Mouse (Mus musculus) lung, adult 2 months (tissue): ENCODE measurements around the gene Cul3. TPM values are rescaled to one million over a fixed set of nuclear protein-coding genes. Genes with fewer than 3 reads are reported as not detected.

Source experiments
- DNase-seq: peaks from one replicate; pipeline ENCODE4 v3.0.0; 2022
- H3K4me1 ChIP-seq: fragments of 200-500 bp; 2 replicates; pipeline ENCODE4 v1.6.1; 2011; ENCODE audit warnings: low read length; ENCODE audit not compliant: control insufficient read depth, insufficient read depth
- H3K4me3 ChIP-seq: fragments of 200-500 bp; replicated peaks from 2 replicates; pipeline ENCODE3; 2011; ENCODE audit warnings: low read depth, mild to moderate bottlenecking, control low read depth, low read length; ENCODE audit errors: extremely low read depth
- CTCF ChIP-seq: fragments of 200-500 bp; IDR thresholded peaks from 2 replicates; pipeline ENCODE4 v1.5.1; 2011; ENCODE audit warnings: mild to moderate bottlenecking, low read length, control low read depth; ENCODE audit not compliant: insufficient read depth
- POLR2A ChIP-seq: fragments of 200-500 bp; IDR thresholded peaks from 2 replicates; pipeline ENCODE4 v1.6.1; 2011; ENCODE audit warnings: low read depth, mild to moderate bottlenecking, control low read depth, low read length, borderline replicate concordance; ENCODE audit errors: extremely low read depth
- WGBS: fragments of 180-500 bp; shearing (Covaris S2); methylation state at CpG from one replicate; pipeline ENCODE4 v1.1.7; 2018; 5-methylcytosine and 5-hydroxymethylcytosine counted together
- polyA plus RNA-seq: library from polyadenylated mRNA; depleted of rRNA; stranded (reverse); fragments of >200 nt; gene quantifications from 2 replicates; pipeline ENCODE4 v1.2.3, GENCODE M21; 2012

Gene Cul3
- polyA plus RNA-seq, 1 experiment, result 13.2 TPM

DNA sequence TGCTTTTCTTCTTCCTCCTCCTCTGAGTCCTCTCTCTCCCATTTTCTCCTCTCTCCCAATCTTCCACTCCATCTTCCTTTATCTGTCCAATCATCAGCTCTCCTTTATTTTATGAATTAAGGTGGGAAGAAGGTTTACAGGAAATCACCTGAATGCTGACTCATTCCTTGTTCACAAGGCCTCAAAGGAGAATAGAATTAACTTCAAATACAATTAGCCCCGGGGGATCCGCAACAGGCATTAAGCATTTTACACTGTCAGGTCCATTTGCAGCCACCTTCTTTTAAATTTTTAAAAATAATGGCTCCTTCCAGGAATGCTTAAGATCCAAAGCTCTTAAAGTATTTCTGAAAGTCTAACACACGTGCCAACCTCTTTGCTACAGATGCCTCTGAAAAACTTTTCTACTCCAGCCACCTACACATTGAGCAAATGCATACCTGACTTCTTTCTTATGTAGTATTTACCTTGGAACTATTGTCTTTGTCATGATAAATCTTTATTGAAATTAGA, 24.7 kb downstream of the Cul3 start:
- TF ChIP-seq POLR2A (no peak), CTCF (no peak)
- no peak overlapping the region for H3K4me3 ChIP-seq
- H3K4me1 ChIP-seq, result no peaks in the 10 kb centered on the region
- WGBS, result 84% methylated on average over 3 of the region's 3 CpGs
- DNase-seq, result no peak

DNA sequence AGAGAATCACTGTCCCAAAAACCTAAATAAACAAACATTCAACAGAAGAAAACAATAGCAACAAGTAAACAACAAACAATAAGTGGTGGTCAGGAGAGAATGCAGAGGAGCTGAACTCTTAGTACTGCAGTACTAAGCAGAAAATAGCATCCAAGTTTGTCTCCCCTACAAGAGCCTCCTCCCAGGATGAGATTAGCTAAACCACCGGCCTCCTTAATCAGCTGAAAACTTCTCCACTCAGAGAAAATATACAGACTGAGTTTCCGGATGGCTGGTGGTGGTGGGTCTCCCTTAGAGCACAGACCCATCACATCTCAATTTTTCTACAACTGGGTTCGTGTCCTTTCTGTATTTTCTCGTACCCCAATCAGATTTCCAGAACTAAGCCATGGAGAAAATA, 47.0 kb downstream of the Cul3 start:
- Histone ChIP-seq H3K4me1 (peaks cover 16% of the 10 kb centered on the region), H3K4me3 (no peak overlapping the region)
- no peak for DNase-seq
- 54% methylated on average over 4 of the region's 4 CpGs for WGBS
- TF ChIP-seq CTCF (no peak), POLR2A (no peak)

DNA sequence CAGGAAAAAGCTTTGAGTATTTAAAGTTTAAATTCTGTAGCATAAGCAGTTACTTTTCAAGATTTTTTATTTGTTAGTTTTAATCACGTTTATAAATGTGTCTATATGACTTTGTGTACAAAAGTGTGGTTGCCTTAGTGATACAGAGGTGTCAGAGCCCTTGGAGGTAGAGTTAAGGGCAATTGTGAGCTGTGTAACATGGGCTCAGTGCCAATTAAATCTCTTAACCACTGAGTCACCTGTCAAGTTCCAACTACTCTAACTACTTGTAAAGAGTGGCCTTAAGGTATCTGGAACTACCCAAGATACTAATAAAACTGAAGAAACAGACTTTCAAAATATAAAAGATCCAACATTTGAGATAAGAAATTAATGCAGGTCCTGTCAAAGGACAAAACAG, 61.5 kb downstream of the Cul3 start:
- WGBS, result 59% methylated on average over 1 of the region's 1 CpGs
- no peak for DNase-seq
- H3K4me1 ChIP-seq, result no peaks in the 10 kb centered on the region; the same call in 1 of the 2 replicates
- no peak overlapping the region for H3K4me3 ChIP-seq
- TF ChIP-seq CTCF (no peak), POLR2A (no peak)

DNA sequence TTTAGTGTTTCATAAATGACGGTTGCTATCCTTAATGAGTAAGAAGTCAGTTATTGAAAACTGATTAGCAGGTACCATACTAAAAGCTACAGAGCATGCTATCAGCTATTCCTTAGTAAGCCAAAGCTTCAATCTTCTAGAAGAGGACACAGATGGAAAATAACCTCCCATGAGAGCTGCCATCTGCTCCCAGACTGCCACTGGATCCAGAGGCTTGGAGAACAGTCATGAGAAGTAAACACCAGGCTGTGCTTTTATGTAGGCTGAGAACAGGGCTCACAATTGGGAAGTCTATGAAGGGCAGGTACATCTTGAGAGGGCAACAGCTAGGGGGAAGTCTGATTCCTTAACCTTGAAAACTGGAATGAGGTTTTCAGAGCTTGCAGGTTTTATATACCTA, 79.8 kb downstream of the Cul3 start:
- no peak for TF ChIP-seq POLR2A
- no peak for TF ChIP-seq CTCF
- WGBS, result 84% methylated on average over 1 of the region's 1 CpGs
- no peak for DNase-seq
- Histone ChIP-seq H3K4me3 (no peak overlapping the region), H3K4me1 (no peaks in the 10 kb centered on the region)

DNA sequence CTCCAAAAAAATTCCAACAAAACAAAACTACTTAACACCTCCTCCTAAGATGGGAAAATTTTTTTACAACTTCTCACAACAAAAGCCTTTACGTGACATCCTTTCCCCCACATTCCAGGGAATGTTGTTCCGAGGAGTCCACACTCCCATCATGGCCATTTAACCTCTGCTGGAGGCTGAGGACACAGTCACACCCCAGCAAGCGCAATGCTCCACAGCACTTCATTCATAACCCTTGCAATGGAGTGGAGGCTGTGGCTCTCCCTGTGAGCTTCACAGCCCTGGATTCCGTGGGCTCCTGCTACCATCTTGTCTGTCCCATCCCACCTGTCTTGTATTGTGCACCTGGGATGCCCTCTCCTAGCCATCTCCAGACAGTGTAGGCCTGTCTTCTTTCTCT, 81.6 kb downstream of the Cul3 start:
- no peak for DNase-seq
- no peak overlapping the region for H3K4me3 ChIP-seq
- TF ChIP-seq CTCF, result no peak
- TF ChIP-seq POLR2A, result no peak
- WGBS, result 62% methylated on average over 4 of the region's 4 CpGs
- H3K4me1 ChIP-seq, result no peaks in the 10 kb centered on the region

DNA sequence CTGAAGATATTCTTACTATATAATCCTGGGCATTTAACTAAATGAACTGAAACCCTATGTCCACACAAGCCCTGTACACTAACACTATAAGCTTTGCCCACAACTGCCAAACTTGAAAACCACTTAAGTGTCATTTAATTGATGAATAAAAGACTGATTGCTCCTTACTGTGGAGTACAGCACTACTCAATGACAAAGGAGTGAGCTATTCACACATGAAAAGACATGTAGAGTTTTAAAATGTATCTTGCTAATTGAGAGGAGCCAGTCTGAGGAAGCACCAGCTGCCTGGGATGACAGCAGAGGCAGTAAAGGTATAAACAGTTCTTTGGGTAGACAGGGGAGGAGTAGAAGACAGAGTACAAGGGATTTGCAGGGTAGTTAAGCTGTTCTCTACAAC, 87.0 kb downstream of the Cul3 start:
- no peak overlapping the region for H3K4me3 ChIP-seq
- no peaks in the 10 kb centered on the region for H3K4me1 ChIP-seq
- TF ChIP-seq CTCF, result no peak
- no peak for TF ChIP-seq POLR2A
- DNase-seq, result no peak

DNA sequence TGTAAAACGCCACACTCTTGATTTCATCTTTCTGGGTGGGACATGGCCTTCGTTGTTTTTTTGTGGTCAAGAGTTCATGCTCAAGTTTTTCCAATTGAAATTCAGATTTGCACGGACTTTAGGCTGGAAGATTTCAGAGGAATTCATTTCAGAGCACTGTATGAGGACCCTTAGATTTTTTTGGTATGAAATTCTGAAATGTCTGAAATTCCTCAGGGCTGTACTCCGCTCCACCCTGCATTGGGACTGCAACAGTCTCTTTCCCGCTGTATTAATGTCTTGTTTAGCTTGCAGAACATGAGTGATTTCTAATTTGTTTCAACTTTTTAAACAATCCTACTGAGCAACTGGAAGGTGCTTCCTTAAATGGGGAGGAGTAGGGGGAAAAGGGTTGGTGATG, 90.0 kb downstream of the Cul3 start:
- no peak for DNase-seq
- 66% methylated on average over 5 of the region's 5 CpGs for WGBS
- Histone ChIP-seq H3K4me3 (no peak overlapping the region), H3K4me1 (no peaks in the 10 kb centered on the region)
- TF ChIP-seq CTCF, result no peak
- no peak for TF ChIP-seq POLR2A

DNA sequence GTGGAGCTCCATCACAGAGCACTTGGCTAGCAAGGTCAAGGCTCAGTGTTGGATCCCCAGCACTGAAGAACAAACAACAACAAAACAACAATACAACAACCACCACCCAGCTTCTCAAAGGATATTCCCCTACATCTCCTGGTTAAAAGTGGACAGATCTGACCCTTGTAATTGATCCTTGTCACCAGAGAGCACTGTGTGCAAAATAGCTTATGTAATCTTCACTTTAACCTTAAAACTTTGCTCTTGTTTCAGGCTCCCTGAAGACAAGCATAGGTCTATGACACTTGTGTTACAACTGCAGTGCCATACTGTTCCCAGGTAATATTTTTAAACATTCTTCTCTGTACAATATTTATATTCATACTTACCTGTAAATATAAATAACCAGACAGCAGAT, 93.1 kb downstream of the Cul3 start:
- no peak for DNase-seq
- Histone ChIP-seq H3K4me3 (no peak overlapping the region), H3K4me1 (no peaks in the 10 kb centered on the region)
- TF ChIP-seq CTCF (no peak), POLR2A (no peak)

DNA sequence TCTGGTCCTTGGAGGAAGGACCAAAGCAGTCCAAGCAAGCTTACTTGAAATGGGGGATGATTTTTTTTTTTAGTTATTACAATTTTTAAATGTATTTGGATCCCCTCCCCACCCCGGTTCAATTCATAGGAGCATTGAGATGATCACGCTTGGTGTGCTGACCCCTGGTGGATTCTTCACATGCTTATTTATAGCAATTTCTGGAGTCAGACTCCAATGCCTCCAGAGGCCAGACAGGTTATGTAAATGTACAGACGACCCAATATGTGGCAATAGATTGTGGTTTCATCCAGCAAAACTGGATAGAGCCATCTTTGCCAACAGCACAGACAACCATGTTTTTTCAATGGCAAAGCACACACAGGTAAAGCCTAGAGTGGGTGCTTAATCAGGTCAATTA, 96.2 kb downstream of the Cul3 start:
- no peak for TF ChIP-seq POLR2A
- TF ChIP-seq CTCF, result no peak

DNA sequence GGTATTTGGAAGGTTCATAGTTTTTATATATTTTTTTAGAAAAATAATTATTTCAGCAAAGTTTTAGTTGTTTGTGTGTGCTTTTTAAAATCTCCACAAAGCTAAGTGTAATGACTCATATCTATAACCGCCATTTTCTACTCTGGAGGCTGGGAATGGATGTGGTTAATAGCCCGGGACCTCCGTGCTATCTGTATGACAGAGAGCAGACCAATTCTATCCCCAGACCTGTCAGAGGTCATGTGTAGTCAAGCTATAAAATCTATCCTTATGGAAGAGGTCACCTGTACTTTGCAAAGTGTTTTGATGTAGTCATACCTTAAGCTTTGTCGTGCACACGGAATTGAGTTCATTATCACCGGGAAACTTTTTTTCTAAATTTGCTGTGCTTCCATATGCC, 98.7 kb downstream of the Cul3 start:
- H3K4me1 ChIP-seq, result peaks cover 2% of the 10 kb centered on the region; the same call in 1 of the 2 replicates
- TF ChIP-seq POLR2A (no peak), CTCF (no peak)
- no peak overlapping the region for H3K4me3 ChIP-seq
- 90% methylated on average over 6 of the region's 6 CpGs for WGBS
- no peak for DNase-seq

More for the DNA sequence above, 96.2 kb downstream of the Cul3 start:
- 33% methylated on average over 3 of the region's 3 CpGs for WGBS
- H3K4me1 ChIP-seq, result no peaks in the 10 kb centered on the region
- H3K4me3 ChIP-seq, result no peak overlapping the region
- DNase-seq, result no peak
